Mouse (Mus musculus) kidney, postnatal 4 days (tissue): ENCODE data around the gene AY074887.

ENCODE experiments used
- DNase-seq, 2 experiments: peaks; one replicate each; pipeline ENCODE4 v3.0.0; 2021; ENCODE audit warnings: mixed read lengths in 2 of 2

The AY074887 gene

DNA sequence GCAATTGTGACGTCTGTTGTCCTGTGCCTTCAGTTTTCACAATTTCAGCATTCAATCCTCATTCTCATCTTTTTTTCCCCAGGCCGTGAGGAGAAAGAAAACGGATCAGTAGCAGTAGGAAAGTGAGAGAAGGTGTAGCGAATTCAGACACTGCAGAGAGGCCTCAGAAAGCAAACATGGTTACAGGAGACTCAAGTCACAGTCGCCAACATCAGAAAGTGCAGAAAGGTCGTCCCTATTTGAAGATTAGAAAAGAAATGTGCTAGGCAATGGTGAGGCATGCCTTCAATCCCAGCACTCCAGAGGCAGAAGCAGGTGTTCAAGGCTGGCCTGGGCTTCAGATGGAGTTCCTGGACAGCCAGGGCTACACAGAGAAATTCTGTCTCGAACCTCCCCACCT, 35.2 kb downstream of the AY074887 start:
- no peak for DNase-seq

DNA sequence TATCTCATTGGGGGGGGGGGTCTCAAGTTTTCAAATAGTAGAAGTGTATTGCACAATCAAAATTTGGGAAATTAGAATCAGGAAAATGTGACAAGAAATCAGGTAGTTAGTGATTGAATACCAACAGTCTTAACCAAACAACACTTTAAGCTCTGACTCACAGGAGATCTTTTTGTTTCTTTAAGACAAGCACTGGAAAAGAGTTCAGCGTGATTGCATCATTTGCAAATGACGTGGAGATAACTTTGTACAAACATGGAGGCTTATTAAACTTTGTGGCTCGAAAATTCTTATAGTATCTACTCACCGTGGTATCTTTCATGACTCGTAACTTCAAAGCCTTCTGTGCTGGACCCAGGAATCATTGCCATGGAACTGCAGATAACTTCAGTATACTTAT, 41.4 kb downstream of the AY074887 start:
- DNase-seq: no peak
